Mouse (Mus musculus) adrenal gland, adult 10 weeks (tissue): ENCODE data around the gene Hist1h1c. TPM values are rescaled to one million over a fixed set of nuclear protein-coding genes. Genes with fewer than 3 reads are reported as not detected.

Source experiments
- polyA plus RNA-seq: library from polyadenylated mRNA; stranded (reverse); fragments of 350-450 nt; fragmentation: Illumina TruSeq; extraction: RNeasy Lipid Tissue Mini Kit (QIAGEN cat#74804); gene quantifications from one replicate; pipeline ENCODE4 v1.2.3, GENCODE M21; 2014; ENCODE audit warnings: low read depth, low replicate concordance

The Hist1h1c gene
- polyA plus RNA-seq, 1 experiment from 2014 or later: 40.8 TPM

Other genes with a start within 250 kb of the Hist1h1c start
- gene Btn2a2, start 250.0 kb upstream of the Hist1h1c start, polyA plus RNA-seq: not detected
- not detected for gene Hist1h4h, start 207.8 kb upstream of the Hist1h1c start, polyA plus RNA-seq
- gene Hist1h2af, start 204.9 kb upstream of the Hist1h1c start, polyA plus RNA-seq: not detected
- gene Hist1h3g, start 203.4 kb upstream of the Hist1h1c start, polyA plus RNA-seq: not detected
- gene Hist1h2bh, start 195.4 kb upstream of the Hist1h1c start, polyA plus RNA-seq: 2.7 TPM
- gene Hist1h3f, start 194.8 kb upstream of the Hist1h1c start, polyA plus RNA-seq: not detected
- gene Hist1h4f, start 187.2 kb upstream of the Hist1h1c start, polyA plus RNA-seq: not detected
- gene Hist1h1d, start 185.5 kb upstream of the Hist1h1c start, polyA plus RNA-seq: 0.70 TPM
- gene Hist1h3e, start 176.4 kb upstream of the Hist1h1c start, polyA plus RNA-seq: not detected
- gene Hist1h2ae, start 167.6 kb upstream of the Hist1h1c start, polyA plus RNA-seq: not detected
- gene Hist1h2bg, start 167.4 kb upstream of the Hist1h1c start, polyA plus RNA-seq: 2.4 TPM
- gene Hist1h2bf, start 164.6 kb upstream of the Hist1h1c start, polyA plus RNA-seq: not detected
- not detected for gene Hist1h2ad, start 164.4 kb upstream of the Hist1h1c start, polyA plus RNA-seq
- 2.2 TPM for gene Hist1h3d, start 163.0 kb upstream of the Hist1h1c start, polyA plus RNA-seq
- gene Hist1h4d, start 157.2 kb upstream of the Hist1h1c start, polyA plus RNA-seq: 0.76 TPM
- gene Hist1h2be, start 117.7 kb upstream of the Hist1h1c start, polyA plus RNA-seq: 15.6 TPM
- 1.3 TPM for gene Hist1h1e, start 116.2 kb upstream of the Hist1h1c start, polyA plus RNA-seq
- gene Hist1h2ac, start 54.9 kb upstream of the Hist1h1c start, polyA plus RNA-seq: 1.7 TPM
- gene Hist1h2bc, start 54.6 kb upstream of the Hist1h1c start, polyA plus RNA-seq: 322 TPM
- not detected for gene Hist1h1t, start 43.0 kb upstream of the Hist1h1c start, polyA plus RNA-seq
- gene Hist1h4c, start 40.4 kb upstream of the Hist1h1c start, polyA plus RNA-seq: not detected
- gene Hfe, start 28.0 kb upstream of the Hist1h1c start, polyA plus RNA-seq: 85.7 TPM
- gene Hist1h3c, start 6.8 kb downstream of the Hist1h1c start, polyA plus RNA-seq: not detected
- not detected for gene Hist1h2bb, start 7.9 kb downstream of the Hist1h1c start, polyA plus RNA-seq
- not detected for gene Hist1h2ab, start 12.3 kb downstream of the Hist1h1c start, polyA plus RNA-seq
- not detected for gene Hist1h3b, start 13.5 kb downstream of the Hist1h1c start, polyA plus RNA-seq
- not detected for gene Hist1h4b, start 18.2 kb downstream of the Hist1h1c start, polyA plus RNA-seq
- gene Hist1h4a, start 22.4 kb downstream of the Hist1h1c start, polyA plus RNA-seq: not detected
- not detected for gene Hist1h3a, start 23.6 kb downstream of the Hist1h1c start, polyA plus RNA-seq
- gene Hist1h1a, start 24.9 kb downstream of the Hist1h1c start, polyA plus RNA-seq: not detected
- 0.99 TPM for gene Trim38, start 31.1 kb downstream of the Hist1h1c start, polyA plus RNA-seq
- gene Slc17a2, start 68.2 kb downstream of the Hist1h1c start, polyA plus RNA-seq: not detected
- gene Slc17a3, start 100.6 kb downstream of the Hist1h1c start, polyA plus RNA-seq: 0.64 TPM
- gene Slc17a1, start 128.9 kb downstream of the Hist1h1c start, polyA plus RNA-seq: not detected
- 0.35 TPM for gene Slc17a4, start 176.2 kb downstream of the Hist1h1c start, polyA plus RNA-seq
- gene Hist1h2ba, start 195.3 kb downstream of the Hist1h1c start, polyA plus RNA-seq: not detected
- not detected for gene Hist1h2aa, start 195.7 kb downstream of the Hist1h1c start, polyA plus RNA-seq